10 mouse cellular contexts compared by ENCODE assay signal in the genomic region with DNA sequence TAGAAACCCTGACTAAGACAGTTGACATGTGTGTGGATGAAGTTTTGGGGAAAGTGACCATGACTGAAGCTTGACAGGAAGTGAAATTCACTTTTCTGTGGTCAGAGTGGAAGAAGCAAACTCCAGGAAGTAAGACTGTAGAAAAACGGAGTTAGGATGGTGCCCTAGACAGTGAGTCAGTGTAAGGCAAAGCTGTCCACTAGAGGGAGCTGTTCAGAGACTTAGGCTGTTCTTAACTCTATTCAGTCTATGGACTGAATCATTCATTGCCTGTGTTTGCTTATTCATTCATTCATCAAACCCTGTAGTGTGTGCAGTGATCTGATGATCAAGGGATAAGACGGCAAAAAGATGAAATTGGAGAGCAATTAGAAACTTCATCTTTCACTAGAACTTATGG.
DNase-seq lines count a peak whose midpoint lies in the region; ATAC-seq and TF ChIP-seq lines count a peak whose summit lies in the region.
"Had no signal": no experiment of that assay in that cellular context is flagged by ENCODE, and none has a peak within 500 bp of the region (broad histone marks: within the 10 kb centered on the region; RNA-seq: fewer than 3 reads in every experiment).

No protein-coding gene starts in this region.

- ATAC-seq in heart, embryonic 11.5 days (replicated peaks; ENCODE audit: insufficient number of reproducible peaks, low FRiP score, low TSS enrichment), result no peak

- TF ChIP-seq POLR2A in brain, embryonic 14.5 days (IDR thresholded peaks at IDR 0.05; ENCODE audit: borderline replicate concordance, extremely low read depth, insufficient read depth, insufficient read length, poor library complexity, severe bottlenecking), result no peak

- TF ChIP-seq CTCF in gastrocnemius, adult 2 months (IDR thresholded peaks at IDR 0.05), result peak; percentile 53
- peak; percentile 52; the same call in 1 of the 2 replicates for TF ChIP-seq CTCF in brain, embryonic 14.5 days (IDR thresholded peaks at IDR 0.05; ENCODE audit: borderline replicate concordance, extremely low read depth, insufficient read depth, insufficient read length)

- H3K4me2 ChIP-seq in heart, embryonic 11.5 days, result no peak overlapping the region
- H3K4me2 ChIP-seq: stomach, embryonic 15.5 days had no signal

- 51% methylated on average over 2 of the region's 2 CpGs for WGBS in heart, embryonic 11.5 days (ENCODE audit: insufficient replicate concordance)

- no peaks in the 10 kb centered on the region for H3K4me1 ChIP-seq in heart, embryonic 11.5 days (ENCODE audit: control insufficient read depth, insufficient read depth, low read length)
- H3K4me1 ChIP-seq: stomach, embryonic 15.5 days had no signal

- H3K27me3 ChIP-seq in heart, embryonic 11.5 days (ENCODE audit: control insufficient read depth, insufficient read depth, low read length), result no peaks in the 10 kb centered on the region
- H3K27me3 ChIP-seq: stomach, embryonic 15.5 days had no signal

- intact Hi-C loops in gastrocnemius, adult 2 months (cut with DNase I), result no loop called here

- no peaks in the 10 kb centered on the region for H3K36me3 ChIP-seq in heart, embryonic 11.5 days (ENCODE audit: control insufficient read depth, insufficient read depth, low read length)
- H3K36me3 ChIP-seq: stomach, embryonic 15.5 days had no signal

- no peak overlapping the region for H3K4me3 ChIP-seq in gastrocnemius, adult 2 months
- no peak overlapping the region for H3K4me3 ChIP-seq in heart, embryonic 11.5 days (ENCODE audit: low read depth, low read length)
- H3K4me3 ChIP-seq: stomach, embryonic 15.5 days had no signal

- H3K27ac ChIP-seq in gastrocnemius, adult 2 months, result no peak overlapping the region
- H3K27ac ChIP-seq in heart, embryonic 11.5 days (ENCODE audit: low read depth, low read length), result no peak overlapping the region
- H3K27ac ChIP-seq: macrophage; stomach, embryonic 15.5 days had no signal

- no peaks in the 10 kb centered on the region for H3K9me3 ChIP-seq in heart, embryonic 11.5 days (replicated peaks; ENCODE audit: control insufficient read depth, low read length)
- H3K9me3 ChIP-seq: stomach, embryonic 15.5 days had no signal

- no peak for DNase-seq in gastrocnemius, adult 2 months
- no peak for DNase-seq in gastrocnemius, adult 18-20 months (ENCODE audit: low spot score)
- peak; percentile 27 for DNase-seq in 3T3-L1 (ENCODE audit: low read depth, low spot score)
- peak; percentile 48 for DNase-seq in brain, embryonic 14.5 days (ENCODE audit: low read depth)
- DNase-seq in layer of hippocampus, adult 8-10 months (ENCODE audit: low spot score in 2 of 2), result peak; percentile 17 to 68
- peak; percentile 47 for DNase-seq in right cerebral cortex, postnatal 14 days
- DNase-seq in testis, postnatal 14 days (ENCODE audit: low spot score), result no peak

- H3K9ac ChIP-seq in heart, embryonic 11.5 days (ENCODE audit: low read depth, low read length), result no peak overlapping the region
- H3K9ac ChIP-seq: stomach, embryonic 15.5 days had no signal

Comparison
In these comparisons a context has a peak if more than half of its experiments do, and no peak if none do; other contexts are left out.
1. DNase-seq: peak in 3T3-L1 (single experiment), brain, embryonic 14.5 days (single experiment), layer of hippocampus, adult 8-10 months (2 of 2) and right cerebral cortex, postnatal 14 days (single experiment); none in gastrocnemius, adult 2 months (single experiment), gastrocnemius, adult 18-20 months (single experiment) and testis, postnatal 14 days (single experiment).